Mouse (Mus musculus): Measurements from ENCODE around the gene Tfr2.
"Not testable (repeated sequence)": the region's sequence is repeated elsewhere in the genome, so short reads cannot be mapped to it uniquely, and the experiment has no call there.

The Tfr2 gene

DNA sequence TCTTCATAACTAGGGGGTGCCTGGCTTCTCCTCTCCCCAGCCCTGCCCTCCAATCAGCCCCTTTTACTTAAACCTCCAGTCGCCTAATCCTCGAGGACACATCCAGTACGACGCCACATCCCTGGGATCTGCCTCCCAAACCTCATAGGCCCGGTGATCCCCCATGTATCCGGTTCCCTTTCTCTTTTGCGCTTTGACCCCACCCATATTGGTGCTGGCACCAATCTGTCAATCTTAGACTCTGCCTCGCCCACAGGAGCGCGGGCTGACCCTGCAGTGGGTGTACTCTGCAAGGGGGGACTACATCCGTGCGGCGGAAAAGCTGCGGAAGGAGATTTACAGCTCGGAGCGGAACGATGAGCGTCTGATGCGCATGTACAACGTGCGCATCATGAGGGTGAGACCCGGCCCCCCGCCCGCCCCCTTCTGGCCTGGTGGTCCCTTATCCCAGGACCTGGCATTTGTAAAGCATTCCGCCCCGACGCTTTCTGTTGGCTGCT is 14.1 kb downstream of the Tfr2 start:
- in situ Hi-C loops (cut with MboI), result no loop called here

DNA sequence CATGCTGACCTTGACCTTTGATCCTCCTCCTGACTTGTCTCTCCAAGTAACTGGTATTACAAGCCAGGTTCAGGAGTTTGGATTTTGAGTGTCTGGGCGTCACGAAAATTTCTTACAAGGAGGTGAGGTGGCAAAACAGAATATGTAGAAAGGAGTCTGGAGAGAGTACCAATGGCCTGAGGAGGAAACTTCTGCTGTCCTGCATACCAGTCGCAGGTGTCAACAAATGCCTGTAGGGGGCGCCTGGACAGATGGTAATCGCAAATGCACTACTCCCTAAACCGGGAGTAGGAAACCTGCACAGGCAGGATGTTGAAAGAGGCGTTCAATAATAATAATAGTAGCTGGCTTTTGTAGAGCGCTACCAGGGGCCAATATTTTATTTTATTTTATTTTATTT is 15.3 kb downstream of the Tfr2 start:
- in situ Hi-C loops (cut with MboI), result no loop called here

DNA sequence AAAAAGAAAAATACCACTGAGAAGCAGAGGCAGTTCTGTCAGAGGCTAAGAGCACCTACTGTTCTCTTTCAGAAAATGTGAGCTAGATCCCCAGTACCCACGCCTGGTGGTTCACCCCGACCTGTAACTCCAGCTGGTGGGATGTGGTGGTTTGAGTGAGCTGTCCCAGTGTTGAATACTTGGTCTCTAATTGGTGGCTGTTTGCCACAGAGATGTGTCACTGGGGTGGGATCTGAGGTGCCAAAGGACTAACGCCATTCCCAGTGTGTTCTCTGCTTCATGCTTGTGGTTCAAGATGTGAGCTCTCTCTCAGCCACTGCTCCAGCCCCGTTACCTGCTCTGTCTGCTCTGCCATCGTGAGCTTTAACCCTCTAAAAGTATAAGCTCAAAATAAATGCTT is 20.9 kb downstream of the Tfr2 start:
- in situ Hi-C loops (cut with MboI), result no loop called here

DNA sequence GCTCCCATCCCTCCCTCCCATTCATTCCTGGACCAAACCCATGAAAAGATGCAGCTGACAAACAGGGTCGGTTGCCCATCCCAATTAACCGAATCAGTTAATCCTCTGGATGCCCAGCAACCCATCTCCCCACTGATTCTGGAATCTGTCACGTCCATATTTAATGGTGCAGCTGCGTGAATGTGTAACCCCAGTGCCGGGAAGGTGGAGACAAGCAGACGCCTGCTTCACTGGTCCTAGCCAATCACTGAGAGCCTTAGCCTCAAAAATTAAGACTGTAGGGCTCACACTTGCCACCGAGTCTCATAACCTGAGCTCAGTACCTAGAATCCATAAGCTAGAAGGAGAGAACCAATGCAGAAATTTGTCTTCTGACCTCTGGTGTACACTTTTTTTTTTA is 26.3 kb downstream of the Tfr2 start:
- in situ Hi-C loops (cut with MboI), result no loop called here

DNA sequence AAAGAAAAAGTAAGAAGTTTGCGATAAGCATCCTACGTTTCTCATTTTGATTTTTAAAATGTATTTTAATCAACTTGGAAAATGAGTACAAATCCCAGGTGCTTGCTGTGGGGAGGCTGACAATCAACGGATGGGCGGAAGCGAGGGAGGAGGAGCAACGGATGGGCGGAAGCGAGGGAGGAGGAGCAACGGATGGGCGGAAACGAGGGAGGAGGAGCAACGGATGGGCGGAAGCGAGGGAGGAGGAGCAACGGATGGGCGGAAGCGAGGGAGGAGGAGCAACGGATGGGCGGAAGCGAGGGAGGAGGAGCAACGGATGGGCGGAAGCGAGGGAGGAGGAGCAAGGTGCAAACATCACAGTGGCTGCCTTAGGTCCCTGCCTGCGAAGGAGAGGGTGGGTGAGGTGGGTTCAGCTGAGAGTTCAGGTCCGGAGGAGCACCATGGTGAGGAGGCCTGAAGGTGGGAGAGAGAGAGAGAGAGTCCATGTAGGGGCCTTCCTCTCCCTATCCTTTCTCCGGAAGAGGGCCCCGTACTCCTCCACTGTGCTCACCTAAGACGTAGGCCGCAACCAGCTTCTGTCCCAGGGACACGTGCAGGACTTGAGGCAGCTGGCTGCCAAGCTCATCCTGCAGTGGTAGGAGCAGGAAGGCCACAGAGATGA is 27.1 kb downstream of the Tfr2 start:
- in situ Hi-C loops (cut with MboI), result no loop called here

DNA sequence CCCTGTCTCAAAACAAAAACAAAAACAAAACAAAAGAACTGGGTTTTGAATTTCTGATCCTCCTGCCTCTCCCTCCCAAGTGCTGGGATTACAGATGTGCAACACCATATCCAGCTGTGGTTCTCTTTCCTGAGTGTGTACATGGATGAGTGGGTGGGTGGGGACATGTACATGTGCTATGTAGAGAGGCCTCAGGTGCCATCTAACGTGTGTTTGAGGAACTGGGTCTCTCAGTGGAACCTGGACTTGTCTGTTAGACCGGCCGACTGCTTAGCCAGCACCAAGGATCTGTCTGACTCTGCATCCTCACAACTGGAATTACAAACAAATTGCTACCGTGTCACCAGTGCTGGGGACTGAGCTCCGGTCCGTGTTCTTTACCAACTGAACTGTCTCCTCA is 28.0 kb downstream of the Tfr2 start:
- in situ Hi-C loops (cut with MboI), result no loop called here

DNA sequence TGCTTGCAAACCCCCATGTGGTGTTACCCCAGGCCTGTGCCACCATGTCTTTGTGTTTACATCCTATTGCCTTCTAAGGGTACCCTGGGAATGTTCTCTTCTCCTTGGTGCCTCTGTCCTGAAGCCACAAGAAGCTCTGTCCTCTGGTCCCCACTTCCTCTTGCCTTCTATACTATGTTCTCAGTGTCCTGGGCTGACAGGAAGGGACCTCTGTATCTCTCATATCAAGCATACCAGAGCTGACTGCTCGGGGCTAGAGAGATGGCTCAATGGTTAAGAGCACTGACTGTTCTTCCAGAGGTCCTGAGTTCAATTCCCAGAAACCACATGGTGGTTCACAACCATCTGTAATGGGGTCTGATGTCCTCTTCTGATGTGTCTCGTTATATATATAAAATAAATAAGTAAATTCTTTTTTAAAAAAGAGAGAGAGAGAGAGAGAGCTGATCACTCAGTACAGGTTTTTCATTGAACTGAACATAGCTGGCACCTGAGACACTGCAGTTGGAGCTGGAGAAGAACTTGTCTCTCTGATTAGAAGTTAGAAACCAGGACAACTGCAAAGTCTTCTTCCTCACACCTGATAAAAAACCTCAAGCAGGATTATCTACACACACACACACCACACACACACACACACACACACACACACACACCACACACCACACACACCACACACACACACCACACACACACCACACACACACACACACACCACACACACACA is 28.6 kb downstream of the Tfr2 start:
- in situ Hi-C loops (cut with MboI), result no loop called here

DNA sequence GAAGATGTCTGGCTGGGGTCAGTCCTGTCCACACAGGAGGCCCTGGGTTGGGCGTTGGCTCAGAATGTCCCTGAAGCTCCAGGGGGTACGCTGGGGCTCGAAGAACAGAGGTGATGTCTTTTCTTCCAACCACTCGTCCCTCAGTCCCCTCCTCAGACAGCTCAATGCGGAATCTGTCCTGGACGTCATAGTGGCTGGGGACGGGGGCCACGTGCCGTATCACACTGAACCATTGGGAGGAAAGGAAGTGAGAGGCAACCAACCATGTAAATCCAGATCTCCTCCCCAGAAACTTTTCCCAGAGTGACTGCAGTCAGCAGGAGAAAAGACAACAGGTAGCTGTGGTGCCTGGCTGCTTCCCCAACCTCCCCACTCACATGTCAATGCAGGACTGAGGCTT is 30.0 kb downstream of the Tfr2 start:
- in situ Hi-C loops (cut with MboI), result no loop called here

DNA sequence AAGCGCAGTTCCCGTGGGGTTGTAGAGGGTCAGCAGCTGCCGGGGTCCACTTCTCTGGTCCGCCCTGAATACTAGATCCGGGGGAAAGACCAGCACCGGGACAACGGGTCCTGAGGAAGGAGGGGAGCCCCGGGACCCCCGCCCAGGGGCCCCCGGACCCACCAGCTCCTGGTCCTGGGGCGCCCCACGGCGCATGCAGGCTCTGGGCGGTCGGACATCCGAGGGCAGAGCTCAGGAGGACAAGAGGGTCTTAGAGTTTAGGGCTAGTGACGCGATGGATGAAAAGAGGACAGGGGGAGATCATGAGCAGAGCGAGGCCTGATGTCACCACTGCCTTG is 30.6 kb downstream of the Tfr2 start:
- in situ Hi-C loops (cut with MboI), result no loop called here

DNA sequence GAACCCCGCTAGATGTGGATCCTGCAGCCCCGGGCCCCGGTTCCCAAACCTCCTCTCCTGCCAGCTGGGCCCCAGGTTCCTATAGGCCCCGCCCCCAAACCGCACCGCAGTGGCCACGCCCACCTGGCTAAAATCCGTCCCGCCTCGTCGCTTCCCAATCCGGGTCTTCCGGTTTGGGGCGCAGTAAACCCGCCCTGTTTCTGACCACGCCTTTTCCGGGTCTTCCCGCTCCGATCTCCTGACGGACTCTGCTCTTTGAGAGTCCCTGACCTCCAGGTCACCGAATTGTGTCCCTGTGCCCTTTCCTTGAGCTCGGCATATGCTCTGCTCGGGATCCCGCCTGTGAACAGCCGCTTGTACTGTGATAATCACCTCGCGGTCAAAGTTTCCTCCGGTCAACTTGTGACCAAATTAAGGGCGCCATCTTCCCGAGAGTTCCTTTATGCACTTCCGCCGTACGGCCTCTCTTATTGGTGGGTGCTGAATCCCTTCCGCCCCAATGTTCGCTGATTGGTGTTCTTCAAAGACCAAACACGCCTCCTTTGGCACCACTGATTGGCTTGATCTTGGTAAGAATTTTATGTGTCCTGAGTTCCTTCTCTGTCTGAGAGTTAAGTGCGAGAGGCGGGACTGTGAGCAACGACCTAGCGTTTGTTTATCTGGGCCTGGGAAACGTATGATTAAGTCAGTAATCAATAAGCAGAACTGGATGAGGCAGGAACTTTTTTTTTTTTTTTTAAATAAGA is 31.2 kb downstream of the Tfr2 start, which contains the start of gene Mospd3:
Mospd3 (minus strand) TSS at position 440 of the 746 bp plus-strand sequence.
- in situ Hi-C loops (cut with MboI), result no loop called here

DNA sequence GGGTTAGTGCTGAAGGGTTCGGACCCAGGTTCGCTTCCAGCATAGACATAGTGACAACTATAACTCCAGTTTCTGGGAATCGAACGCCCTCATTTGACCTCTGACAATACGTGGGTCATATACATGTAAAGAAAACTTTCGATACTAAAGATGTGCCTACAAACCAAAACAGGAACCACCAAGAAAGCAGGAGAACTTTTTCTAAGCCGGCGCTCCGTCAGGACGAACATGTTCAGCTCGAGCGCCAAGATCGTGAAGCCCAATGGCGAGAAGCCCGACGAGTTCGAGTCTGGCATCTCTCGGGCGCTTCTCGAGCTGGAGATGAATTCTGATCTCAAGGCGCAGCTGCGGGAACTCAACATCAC is 31.7 kb downstream of the Tfr2 start:
- in situ Hi-C loops (cut with MboI), result no loop called here

DNA sequence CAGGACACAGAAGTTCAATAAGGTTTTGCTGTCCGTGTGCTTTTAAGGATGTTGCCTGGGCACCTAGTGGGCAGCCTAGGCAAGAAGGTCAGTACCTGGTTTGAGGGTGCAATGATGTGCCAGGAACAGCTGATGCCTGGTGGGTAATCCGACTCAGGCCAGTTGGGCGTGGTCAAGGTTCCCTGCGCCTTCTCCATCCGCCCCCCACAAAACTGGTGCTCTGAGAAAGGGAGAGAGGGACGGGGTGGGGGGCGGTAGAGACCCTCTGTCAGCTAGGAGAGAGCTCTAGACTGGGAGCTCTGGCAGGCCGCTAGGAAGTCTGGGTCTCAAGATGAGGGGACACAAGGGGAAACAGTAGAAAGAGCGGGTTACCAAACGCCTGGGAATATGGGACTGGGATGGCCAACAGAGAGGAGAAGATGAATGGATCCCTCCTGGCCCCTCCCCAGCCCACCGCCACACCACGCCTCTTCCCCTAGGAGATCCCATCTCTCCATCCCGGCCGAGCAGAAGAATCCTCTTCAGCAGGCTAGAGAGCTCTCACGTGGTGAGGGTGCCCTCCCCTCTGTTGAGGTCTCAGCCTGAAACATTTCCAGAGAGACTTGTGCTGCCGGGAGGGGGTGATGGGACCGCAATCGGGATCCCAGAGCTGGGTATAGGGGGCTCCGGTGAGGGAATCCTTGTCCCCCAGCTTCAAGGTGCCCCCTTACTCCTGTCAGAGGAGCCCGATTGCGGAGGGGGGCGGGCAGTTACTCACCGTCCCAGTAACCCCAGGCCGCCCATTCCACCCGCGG is 38.4 kb downstream of the Tfr2 start:
- in situ Hi-C loops (cut with MboI), result no loop called here

DNA sequence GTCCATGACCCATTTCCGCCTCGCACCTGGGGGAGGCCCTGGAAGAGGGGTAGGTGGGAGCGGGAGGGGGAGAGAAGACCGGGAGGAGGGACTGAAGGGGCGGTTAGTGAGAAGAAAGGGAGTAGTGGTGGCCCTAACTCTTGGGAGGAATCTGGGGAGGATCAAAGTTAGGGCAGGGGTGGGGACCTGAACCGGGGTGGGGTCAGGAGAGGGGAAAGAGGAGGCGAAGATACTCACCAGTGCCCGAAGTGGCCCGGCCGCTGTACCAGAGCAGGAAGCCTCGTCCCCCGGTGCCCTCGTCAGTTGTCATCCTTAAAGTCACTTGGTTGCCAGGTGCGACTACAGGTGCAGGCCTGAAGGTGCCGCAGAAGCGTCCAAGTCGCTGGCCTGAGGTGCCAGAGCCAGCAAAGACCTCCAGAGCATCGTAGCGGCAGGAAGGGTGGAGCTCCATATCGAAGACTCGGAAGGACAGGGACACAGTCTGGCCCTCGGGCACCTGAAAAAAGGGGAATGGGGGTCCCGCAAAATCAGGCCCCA is 39.1 kb downstream of the Tfr2 start:
- in situ Hi-C loops (cut with MboI), result no loop called here

DNA sequence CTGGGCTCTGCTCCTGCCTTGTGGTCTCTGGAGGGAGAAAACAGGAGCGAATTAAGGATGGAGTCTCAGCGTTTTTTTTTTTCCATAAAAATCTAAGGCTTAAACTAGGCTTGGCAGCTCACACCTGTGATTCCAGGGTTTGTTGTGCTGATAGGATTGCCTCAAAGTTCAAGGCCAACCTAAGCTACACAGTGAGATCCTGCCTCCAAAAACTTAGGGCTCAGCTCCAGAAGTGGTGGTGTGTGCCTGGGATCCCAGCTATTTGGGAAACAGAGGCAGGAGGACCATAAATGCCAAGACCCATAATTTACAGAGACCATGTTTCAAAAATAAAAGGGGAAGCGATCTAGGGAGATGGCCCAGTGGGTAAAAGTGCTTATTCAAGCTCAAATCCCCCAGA is 39.7 kb downstream of the Tfr2 start:
- in situ Hi-C loops (cut with MboI), result no loop called here

DNA sequence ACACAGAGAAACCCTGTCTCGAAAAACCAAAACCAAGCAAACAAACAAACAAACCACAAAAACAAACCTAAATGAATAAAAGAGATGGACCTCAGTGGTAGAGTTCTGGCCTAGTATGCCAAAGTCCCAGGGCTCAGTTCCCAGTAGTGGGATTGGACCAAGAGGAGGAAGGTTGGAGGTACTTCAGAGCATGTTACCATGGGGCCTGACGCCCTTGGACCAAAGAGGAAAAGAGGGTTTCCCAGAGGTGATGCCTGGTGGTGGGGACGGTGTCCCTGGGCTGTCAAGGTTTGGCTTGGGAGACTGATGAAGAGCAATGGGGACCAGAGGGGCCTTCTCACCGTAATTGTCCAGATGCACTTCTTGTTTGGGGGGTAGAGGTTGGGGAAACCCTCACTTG is 40.4 kb downstream of the Tfr2 start:
- in situ Hi-C loops (cut with MboI), result no loop called here

DNA sequence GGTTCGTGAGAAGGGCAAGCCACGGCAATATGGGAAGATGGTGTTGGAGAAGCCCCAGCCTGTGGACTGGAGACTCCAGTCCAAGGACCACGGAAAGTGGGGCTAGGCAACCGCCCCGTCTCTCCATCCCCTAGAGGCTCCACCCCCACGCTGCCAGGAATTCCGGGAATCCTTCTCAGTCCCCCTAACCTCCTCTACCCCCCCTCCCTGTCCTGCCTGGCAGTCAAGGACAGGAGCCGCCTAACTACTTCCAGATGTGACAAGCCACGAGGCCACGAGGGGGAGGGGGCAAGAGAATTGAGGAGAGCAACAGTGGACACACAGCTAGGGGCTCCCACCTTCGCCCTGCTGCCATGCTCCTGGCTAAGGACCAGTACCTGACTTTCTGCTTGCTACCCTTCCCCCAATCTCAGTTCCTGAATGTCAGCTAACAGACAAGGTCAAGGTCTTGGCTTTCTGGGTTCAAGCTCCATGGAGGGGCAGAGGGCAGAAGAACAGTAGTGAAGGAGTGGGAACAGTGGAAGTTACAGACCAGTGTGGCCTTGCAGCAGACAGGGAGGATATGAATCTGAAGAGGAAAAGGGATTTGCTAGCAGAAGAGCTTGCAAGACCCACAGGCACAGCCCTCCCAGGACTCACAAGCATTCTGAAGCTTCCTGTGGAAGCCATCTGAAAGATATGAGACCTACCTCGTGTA is 41.1 kb downstream of the Tfr2 start:
- in situ Hi-C loops (cut with MboI), result no loop called here

DNA sequence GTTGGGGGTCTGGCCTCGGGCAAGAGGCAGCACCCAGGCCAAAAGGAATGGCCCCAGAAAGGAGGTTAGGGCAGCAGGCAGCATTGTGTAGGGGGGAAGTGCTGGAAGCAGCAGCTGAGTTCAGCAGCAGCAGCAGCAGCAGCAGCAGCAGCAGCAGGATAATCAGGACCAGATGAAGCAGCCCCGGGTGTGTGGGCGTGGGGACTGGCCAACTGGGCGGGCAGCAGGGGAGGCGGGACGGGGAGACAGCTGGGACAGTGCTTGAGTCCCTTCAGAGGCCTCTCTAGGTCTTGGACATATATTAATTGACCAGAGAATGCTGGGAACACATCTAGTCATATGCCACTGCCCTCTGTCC is 41.6 kb downstream of the Tfr2 start:
- in situ Hi-C loops (cut with MboI), result no loop called here

DNA sequence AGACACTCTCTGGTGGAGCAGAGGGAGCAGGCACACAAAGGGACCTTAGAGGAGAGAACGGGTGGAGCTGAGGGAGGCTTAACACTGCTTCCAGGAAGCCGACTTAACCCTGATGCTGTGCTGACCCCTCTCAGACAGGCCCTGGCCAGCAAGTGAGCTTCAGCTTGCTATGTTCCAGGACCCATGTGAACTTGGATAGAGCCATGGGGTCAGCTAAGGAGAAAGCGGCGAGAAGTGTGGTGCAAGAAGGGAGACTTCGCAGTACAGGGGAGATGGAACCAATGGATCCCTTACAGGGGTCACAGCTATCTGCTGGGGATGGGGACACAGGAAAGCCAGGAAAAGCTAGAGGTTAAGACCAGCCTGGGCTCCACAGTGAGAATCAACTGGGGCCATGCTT is 43.4 kb downstream of the Tfr2 start:
- in situ Hi-C loops (cut with MboI), result no loop called here

DNA sequence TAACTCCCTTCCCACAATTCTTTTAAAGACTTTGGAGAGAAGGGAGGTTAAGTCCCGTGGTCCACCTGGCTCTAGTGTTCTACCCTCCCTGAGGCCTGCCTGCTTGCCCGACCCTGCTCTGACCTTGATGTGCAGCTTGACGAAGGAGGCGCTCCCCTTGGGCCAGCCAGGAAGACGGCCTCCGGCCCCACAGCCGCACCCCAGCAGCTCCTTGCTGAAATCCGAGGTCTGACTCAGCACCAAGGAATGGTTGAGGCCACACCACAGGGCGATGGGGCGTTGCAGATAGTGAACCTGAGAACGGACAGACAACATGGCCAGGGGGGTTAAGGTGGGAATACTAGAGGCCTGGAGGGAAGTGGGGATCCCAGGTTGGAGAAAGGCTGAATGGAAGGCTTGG is 43.9 kb downstream of the Tfr2 start, which contains the start of gene Pcolce:
Pcolce (minus strand) TSS at position 235 of the 400 bp plus-strand sequence.
- in situ Hi-C loops (cut with MboI), result no loop called here

DNA sequence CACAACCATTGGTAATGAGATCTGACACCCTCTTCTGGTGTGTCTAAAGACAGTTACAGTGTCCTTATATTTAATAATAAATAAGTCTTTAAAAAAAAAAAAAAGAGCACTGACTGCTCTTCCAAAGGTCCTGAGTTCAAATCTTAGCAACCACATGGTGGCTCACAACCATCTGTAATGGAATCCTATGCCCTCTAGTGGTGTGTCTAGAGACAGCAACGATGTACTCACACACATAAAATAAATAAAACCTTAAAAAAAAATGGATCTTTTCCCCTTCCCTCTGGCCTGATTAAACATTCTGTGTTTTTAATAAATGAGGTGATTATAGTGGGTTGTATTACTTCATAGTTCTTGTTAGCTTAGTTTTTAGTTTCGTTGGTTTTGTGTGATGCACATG is 45.3 kb downstream of the Tfr2 start:
- in situ Hi-C loops (cut with MboI), result not testable (repeated sequence)

DNA sequence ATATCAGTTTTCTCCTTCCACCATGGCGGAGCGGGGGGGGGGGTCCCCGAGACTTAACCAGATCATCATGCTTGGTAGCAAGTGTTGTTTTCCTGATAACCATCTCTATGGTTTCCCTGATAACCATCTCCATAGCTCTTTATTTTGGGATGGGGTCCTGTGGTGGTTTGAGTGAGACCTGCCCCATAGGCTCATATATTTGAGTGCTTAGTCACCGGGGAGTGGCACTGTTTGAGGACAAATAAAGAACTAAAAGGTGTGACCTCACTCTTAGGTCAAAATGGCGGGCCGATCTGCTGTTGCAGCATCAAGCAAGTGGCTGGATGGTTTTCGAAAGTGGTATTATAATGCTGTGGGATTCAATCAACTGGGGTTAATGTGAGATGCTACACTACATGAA is 45.7 kb downstream of the Tfr2 start:
- in situ Hi-C loops (cut with MboI), result no loop called here
